Mouse (Mus musculus): ENCODE measurements around the gene Vps37b.
"Not testable (repeated sequence)": the region's sequence is repeated elsewhere in the genome, so short reads cannot be mapped to it uniquely, and the experiment has no call there.

The Vps37b gene

DNA sequence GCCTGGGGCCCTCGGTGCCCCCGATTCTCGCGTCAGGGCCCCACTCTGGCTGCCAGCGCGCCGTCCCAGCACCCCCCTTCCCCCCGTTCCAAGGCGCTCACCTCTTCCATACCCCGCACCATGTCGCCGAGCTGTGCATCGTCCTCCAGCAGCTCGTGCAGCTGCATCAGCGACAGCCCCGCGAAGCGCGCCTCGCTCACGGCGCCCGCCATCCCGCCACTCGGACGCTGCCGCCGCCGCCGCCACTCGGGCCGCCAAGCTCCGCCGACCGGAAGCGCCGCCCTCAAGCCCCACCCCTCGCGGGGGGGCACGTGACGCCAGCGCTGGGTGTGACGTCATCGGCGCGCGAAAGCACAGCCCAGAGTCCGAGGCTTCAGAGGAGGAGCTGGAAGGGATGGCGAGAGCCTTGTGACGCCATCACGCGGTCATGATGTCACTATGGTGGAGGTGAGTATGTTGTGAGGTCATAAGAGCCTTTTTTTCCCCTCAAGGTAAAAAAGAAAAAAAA is at the start of gene Vps37b:
Vps37b (minus strand) TSS at position 270 of the 508 bp plus-strand sequence.
- DNase-seq (ENCODE audit: inconsistent ontology term), result peak; percentile 95

DNA sequence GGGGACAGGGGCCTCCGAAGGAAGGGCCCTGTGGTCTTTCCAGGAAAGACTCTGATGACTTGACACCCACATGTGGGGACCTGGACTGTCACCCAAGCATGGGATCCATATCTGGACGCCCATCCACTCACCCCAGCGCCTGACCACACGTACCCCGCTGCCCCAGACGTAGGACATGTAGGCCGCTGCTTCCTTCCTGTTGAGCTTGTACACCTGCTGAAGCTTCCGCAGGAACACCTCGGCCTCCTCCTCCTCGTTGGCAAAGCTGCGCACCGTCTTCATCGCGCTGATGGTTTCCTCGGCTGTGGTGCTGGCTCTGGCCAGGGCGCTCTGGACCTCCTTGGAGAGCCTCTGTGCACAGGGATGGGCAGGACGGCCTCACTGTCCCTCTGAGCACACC is 47.8 kb upstream of the Vps37b start:
- DNase-seq (ENCODE audit: inconsistent ontology term), result no peak

DNA sequence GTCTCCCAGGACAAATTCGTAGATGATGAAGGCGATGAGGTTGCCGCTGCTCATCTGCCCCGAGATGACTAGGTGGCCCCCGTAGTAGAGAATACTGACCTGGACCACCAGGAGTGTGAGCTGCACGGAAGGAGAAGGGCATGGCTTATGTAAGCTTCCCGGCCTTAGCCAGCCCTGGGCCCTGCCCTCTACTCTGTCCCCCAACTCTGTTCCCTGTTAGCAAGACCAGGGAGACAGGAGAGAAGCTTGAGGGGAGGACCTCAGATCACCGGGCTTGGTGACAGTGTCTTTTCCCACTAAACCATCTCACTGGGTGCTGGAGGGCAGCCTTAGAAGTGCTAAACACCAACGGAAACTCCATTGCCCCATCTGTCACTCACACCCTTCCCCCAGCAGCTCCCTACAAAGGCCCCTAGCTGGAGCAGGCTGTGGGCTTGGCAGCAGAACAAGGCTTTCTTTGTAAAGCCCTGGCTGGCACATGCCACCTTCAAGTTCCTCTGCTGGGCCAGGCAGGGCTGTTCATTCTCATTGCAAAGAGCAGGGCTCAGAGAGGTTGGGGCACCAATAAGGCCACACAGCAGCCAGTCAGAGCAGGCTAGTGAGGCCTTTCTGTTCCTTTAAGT is 46.8 kb upstream of the Vps37b start:
- peak; percentile 88 for DNase-seq (ENCODE audit: inconsistent ontology term)

DNA sequence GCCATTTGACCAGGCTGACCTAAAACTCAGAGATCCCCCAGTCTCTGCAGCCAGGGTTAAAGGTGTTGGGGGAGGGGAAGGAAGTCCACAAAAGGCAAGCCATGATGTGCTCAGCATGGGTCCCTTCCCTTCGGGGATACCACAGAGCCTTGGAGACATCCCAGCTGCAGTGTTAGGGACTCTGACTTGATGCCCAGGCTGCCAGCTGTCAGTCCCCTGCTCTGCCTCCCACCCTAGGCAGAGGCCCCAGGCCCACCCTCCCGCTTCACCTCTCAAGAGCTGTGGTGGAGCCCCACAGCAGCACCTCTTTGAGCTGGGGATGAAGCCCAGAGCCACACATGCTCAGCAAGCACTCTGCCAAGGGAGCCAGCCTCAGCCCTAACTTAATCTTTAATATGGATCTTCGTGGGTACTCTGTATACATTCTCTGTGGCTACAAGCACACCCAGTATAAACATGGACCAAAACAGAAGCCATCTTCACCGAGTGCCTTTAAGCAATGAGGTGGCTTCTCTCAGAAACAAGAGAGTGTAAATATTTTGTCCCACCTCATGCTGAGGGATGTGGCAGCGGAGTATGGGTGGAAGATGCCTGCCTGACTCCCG is 45.9 kb upstream of the Vps37b start:
- no peak for DNase-seq (ENCODE audit: inconsistent ontology term)

DNA sequence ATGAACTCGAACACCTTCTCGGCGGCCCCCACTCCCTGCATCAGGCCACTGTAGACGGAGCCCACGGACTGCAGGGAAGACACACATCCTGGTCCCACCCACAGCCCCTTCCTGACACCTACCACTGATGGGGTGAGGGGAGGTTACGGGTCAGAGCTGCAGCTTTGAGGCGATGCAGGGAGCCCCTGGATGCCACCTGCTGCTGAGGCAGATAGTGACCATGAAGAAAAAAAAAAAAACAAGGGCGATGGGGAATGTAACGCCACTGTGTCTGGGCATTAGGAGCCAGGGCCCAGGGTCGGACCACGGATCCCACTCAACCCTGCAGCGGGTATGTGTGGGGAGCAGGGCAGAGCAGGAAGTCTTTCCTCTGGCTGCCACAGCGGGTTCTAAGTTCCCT is 45.2 kb upstream of the Vps37b start:
- DNase-seq (ENCODE audit: inconsistent ontology term), result no peak

DNA sequence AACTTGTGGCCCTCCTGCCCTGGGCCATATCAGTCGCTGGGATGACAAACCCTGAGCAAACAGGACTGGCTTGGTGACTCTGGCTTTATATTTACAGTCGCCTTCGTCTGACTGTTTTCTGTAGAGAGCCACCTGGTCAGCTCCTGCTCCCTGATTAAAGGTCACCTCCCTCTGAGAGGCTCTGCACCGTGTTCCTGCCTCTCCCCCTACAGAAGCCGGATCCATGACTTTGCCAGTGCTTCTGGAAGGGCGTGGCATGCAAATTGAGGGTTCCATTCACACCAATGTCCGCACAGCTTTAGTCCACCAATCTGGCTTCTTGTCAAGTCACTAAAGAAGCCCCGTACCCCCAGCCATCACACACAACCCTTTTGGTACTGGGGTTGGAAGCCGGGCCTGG is 44.5 kb upstream of the Vps37b start:
- DNase-seq (ENCODE audit: inconsistent ontology term), result no peak

DNA sequence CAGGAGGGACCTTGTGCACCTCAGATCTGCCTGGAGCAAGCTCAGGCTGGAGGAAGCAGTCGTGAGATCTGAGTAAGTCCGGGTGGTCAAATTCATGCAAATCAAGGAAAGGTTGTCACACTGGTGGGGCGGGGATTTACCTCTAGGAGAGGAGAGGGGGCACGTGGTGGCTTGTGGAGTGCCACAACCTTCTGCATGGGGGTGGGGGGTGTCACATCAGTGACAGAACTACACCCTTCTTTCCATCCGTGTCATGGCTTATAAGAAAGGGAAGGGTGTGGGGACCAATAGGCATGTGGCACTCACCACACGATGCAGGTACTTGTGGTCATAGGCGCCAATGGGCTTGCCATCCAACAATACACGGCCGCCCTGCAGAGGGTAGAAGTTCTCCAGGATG is 43.6 kb upstream of the Vps37b start:
- no peak for DNase-seq (ENCODE audit: inconsistent ontology term)

DNA sequence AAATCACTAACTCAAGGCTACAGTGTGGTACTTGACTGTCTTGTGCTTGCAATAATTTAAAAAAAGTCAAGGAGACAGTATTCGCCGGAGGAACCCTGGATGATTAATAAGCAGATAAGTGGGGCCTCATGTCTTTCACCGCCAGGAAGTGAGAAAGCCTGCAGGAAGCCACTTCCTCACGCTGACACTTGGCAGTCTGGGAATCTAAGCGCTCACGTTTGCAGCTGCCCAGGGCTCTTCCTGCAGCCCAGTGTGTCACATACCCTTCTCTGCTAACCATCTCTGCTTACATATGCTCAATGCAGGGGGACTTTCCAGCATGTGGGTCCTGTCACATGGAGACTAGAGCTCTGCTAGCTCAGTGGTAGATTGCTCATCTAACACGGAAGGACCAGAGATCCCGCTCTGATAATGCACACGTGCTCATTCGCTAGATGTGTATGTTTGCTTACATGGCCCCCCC is 42.8 kb upstream of the Vps37b start:
- no peak for DNase-seq (ENCODE audit: inconsistent ontology term)

DNA sequence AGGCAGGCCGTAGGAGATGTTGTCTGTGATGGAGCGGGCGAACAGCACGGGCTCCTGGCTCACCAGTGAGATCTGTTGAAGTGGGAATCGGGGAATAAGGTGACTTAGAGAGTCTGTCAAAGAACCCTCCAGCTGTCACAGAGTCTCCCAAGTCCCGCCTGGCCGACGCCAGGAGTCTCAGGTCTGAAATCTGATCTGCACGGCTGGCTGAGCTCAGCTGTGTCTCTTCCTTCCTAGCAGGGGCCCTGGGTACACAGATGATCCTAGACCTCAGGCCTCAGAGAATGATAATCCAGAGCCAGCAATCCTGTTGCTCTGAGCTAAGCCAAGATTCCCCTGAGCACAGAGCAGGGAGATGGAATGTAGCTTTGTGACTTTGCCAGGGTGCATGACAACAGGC is 41.6 kb upstream of the Vps37b start:
- no peak for DNase-seq (ENCODE audit: inconsistent ontology term)

DNA sequence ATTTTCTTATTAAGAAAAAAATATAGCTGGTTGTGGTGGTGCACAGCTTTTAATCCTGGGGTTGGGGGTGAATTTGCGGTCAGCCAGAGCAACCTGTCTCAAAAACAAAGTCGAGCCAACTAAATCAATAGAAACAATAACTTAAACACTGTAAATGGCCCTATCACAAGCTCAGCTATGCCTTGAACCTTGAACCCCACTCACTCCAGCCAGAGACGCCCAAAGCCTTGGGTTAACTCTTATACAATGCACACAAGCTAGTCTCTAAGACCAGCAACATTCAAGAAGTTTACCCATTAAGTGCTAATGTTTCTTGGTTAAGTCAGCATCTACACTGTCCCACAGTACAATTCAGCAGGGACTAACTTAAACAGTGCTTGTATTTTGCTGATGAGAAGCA is 37.6 kb upstream of the Vps37b start:
- DNase-seq (ENCODE audit: inconsistent ontology term), result no peak

DNA sequence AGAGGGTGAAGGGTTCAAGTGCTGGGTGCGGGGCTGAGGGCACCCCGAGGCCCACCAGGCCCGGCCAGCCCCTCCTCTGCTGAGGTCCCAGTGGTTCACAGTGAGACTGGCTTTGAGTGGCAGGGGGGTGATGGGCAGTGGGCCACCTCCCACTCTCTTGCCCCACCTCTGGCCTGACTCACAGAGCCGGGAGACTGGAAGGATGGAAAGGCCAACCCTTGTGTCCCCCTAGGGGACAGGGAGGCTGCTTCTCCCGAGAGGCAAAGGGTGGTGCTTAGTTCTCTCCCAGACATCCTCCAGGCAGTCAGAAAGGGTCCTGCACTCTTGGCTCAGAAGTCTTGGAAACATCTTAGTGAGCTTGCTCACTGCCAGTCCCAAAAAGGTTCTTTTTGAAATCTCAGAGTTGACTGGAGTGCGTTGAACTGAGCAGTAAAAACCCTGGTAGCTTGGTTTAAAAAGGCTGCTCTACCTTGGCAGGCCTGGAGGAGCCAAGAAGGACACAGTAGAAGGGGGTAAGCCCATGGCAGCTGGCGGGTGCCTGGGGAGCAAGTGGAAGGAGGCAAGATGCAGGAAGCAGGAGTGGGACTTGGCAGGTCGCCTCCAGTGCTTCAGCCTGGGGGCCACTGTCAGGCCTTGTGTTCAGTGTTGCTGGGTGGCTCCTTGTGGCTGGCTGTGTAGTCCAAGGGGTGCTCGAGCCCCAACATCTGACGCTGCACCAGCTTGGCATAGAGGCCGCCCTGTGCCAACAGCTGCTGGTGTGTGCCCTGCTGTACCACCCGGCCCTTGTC is 30.2 kb upstream of the Vps37b start:
- DNase-seq (ENCODE audit: inconsistent ontology term), result no peak

DNA sequence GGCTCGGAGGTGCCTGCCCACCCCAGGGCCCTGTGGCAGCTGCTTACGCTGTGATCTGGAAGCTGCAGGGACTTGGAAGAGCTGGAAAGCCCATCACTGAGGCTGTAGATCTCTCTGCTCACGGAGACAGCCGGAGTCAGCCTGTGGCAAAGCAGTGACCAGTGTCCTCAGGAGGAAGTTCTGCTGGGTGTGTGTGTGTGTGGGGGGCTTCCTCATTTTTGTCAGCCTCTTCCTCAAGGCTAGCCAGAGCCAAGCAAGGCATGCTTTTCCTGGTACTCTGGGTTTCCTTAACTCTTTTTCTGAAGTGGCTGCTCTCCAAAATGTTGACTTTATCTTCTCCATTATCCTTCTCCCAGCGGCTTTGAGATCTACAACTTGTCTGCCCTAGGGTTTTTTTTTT is 27.6 kb upstream of the Vps37b start:
- DNase-seq (ENCODE audit: inconsistent ontology term), result no peak

DNA sequence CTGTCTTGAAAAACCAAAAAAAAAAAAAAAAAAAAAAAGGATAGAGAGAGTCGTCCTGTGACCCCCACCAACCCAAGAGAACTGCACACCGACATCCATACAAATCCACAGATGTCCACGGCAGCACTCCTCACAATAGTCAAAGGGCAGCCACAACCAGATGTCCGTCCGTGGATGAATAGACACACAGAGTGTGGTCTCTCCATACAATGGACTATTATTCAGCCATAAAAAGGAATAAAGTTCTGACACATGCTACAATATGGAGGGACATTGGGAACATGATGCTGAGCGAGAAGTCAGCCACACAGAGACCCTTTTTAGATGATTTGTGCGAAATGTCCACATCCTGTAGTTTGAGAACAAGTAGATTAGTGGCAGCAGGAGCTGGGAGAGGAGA is 26.7 kb upstream of the Vps37b start:
- no peak for DNase-seq (ENCODE audit: inconsistent ontology term)

DNA sequence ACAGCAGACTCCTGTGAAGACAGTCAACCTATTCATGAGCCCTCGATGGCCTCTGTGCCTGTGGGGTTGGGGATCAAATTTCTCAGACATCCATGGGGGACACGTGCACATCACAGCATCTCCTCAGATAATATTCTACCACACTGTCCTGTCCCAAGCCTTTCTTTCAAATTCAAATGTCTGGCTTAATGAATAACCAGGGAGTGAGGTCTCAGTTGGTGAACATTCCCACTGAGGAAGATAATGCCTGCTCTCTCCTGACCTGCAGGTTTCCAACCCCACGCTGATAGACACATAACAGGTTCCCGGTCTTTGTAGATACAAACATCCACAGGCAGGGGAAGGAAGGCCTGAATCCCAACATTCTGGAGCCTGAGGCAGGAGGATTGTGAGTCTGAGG is 24.9 kb upstream of the Vps37b start:
- DNase-seq (ENCODE audit: inconsistent ontology term), result no peak

DNA sequence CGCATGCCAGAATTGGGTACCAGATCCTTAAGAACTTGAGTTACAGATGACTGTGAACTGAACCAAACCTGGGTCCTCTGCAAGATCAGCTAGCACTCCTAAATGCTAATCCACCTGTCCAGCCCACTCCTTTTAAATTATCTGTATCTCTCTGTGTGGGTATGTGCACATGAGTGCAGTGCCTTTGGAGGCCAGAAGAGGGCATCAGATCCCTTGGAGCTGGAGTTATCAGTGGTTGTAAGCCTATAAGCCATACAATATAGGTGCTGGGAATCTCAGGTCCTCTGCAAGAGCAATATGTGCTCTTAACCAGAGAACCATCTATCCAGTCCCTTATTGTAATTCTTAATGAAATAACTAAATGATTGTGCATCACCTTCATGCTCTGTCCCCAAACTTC is 24.1 kb upstream of the Vps37b start:
- DNase-seq (ENCODE audit: inconsistent ontology term), result no peak

DNA sequence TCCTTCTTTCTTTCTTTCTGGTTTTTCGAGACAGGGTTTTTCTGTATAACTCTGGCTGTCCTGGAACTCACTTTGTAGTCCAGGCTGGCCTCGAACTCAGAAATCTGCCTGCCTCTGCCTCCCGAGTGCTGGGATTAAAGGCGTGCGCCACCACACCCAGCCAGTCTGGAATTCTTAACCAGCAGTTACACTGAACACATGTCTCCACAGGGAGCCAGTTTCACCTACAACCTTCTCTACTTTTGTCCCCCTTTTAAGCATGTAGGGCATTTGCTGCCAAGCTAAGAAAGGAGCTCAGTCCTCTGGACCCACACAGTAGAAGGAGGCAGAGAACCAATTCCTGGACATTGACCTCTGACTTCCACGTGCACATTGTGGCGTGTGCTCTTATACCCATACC is 20.6 kb upstream of the Vps37b start:
- not testable (repeated sequence) for DNase-seq (ENCODE audit: inconsistent ontology term)

DNA sequence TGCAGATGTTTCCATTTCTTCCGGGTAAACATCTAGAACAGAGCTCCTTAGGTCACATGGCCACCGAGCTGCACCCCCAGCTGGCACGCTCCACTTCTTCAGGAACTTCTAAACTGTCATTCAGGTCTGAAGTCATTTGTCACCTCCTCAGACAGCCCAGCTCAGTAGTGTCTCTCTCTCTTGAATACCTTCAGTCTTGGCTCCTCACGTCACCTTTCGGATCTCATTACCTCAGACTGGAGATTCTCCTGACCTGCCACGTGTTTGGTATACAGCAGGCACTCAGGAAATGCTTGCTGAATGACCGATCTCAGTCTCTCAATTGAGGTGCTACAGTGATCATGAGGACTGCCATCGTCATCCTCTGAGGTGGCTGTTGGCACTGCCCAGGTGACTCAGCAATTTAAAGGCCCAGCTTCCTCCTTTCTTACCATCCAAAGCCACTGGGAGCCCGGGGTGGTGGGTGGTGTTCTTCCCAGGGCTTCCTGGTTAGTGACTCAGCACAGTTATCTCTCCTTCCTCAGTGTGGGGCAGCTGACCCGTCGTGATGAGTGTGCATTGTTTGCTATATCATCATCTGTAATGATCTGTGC is 19.9 kb upstream of the Vps37b start:
- peak; percentile 61 for DNase-seq (ENCODE audit: inconsistent ontology term)

DNA sequence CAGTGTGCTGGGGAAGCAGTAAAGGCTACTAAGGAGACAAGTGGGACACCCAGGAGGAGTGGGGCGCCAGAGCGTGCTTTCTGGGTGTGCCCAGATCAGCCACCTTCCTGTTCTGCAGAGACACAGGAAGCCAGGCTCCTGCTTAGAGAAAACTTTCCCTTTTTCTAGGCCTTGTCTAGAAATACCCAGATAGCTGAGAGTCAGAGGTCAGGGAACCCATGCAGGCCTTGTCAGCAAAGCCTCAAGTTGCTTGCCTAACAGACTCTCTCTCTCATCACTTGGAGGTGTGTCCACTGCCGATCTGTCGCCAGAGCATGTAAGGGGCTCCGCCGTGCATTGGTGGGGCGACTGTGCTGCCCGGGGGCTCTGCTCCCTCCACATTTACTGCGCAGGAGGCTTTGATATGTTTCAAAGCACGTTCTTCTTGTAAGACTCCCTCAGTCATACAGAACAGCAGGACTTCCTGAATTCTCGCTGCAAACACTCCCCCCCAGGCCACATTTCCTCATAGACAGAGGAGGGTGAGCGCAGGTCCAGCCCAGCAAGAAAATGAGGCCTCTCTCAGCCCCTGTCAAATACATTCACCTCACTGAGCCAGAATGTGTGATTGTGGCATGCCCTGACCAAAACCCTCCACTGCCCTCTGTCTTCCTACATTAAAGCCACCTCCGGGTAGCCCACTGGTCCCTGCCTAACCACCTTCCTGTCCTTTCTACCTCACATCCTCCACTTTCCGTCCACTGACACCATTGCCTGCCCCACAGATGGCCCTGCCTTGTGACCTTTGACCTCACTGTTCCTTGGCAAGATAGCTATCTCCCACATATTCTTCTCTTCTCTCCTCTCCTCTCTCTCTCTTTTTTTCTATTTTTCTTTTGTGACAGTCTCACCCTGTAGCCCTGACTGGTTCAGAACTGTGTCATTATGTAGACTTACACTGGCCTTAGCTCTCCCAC is 18.3 kb upstream of the Vps37b start:
- peak; percentile 29 for DNase-seq (ENCODE audit: inconsistent ontology term)

DNA sequence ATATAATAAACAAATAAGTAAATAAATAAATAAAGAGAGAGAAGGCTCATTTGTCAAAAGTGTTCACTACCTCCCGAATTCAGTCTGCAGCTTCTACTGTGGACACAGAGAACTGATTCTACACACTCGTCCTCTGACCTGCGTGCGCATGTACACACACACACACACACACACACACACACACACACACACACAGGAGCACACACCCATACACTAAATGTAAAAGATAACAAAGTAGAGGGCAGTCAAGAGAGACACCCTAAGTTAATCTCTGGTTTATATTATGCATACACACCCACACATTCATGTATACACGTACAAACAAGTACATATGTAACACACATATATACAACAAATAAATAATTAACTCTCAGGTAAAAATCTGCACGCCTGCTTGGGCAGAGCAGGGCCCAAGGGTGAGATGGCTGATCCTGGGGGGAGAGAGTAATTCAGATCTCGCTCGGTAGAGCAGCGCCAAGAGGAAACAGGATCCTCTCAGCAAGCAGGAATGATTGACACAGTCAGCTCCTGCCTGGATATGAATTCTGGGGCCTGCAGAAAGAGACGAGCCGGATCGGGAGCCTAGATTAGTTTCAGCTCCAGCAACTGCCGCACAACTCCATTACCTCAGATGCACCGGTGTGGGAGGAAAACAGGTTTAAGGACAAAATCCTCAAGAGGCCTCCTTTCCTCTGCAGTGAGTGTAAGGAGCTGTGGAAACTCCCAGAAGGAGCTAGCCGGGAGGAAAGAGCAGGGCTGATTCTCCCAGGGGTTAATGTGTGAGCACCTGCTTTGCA is 17.4 kb upstream of the Vps37b start:
- DNase-seq (ENCODE audit: inconsistent ontology term), result no peak

DNA sequence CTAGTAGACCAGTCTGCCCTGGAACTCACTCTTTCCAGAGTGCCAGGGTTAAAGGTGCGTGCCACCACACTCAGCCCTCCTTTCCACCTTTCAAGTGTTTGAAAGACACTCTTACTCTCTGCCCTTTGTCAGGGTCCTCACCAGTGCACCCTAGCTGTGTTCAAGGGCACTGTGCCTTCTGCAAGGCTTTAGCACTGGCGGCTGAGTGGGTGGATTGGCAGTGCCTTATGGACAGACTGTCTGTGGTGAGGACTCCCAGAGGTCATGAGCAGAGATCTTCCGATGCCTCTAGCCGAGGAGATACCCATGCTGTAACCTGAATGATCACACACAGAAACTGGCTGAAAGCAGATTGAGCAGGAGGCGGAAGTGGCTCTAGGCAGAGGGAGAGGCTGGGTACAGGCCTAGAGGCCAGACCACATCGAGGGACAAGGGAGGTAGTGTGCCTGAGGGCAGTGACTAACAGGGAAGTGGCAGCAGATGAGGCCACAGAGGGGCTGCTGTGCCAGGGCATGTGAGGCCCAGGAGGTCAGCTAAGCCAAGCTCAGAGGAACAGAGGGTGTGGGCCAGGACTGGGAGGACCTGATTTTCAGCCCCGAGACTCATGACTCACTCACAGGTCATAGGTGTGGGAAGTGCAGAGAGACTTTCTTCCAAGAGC is 14.8 kb upstream of the Vps37b start:
- DNase-seq (ENCODE audit: inconsistent ontology term), result peak; percentile 85

Data from Muller cell, postnatal 12 days (primary cell).